Mouse (Mus musculus): ENCODE measurements around the gene A930017K11Rik. TPM values are rescaled to one million over a fixed set of nuclear protein-coding genes. Genes with fewer than 3 reads are reported as not detected.

A930017K11Rik gene
- polyA plus RNA-seq, 1 experiment from 2014 or later = 0.13 TPM

GRCm38 (mm10) chr17:25911816-25912215 is 40.5 kb downstream of the A930017K11Rik start:
- Histone ChIP-seq H3K27ac (ENCODE audit: low read length) (no peak overlapping the region), H3K4me2 (ENCODE audit: low read depth, low read length) (no peak overlapping the region), H3K36me3 (ENCODE audit: control insufficient read depth, insufficient read depth) (no peaks in the 10 kb centered on the region), H3K9me3 (replicated peaks; ENCODE audit: control insufficient read depth, low read length) (no peaks in the 10 kb centered on the region), H3K27me3 (ENCODE audit: control insufficient read depth, insufficient read depth, low read depth, low read length) (no peaks in the 10 kb centered on the region), H3K9ac (ENCODE audit: low read depth, low read length) (no peak overlapping the region), H3K4me3 (ENCODE audit: low read depth, low read length) (no peak overlapping the region), H3K4me1 (ENCODE audit: control insufficient read depth, low read depth, low read length) (peaks cover 16% of the 10 kb centered on the region)
- ATAC-seq (ENCODE audit: low read depth) = no peak
- 64% methylated on average over 4 of the region's 4 CpGs for WGBS (ENCODE audit: insufficient replicate concordance)

GRCm38 (mm10) chr17:25907640-25908039 is 44.7 kb downstream of the A930017K11Rik start:
- no peaks in the 10 kb centered on the region for H3K9me3 ChIP-seq (replicated peaks; ENCODE audit: control insufficient read depth, low read length)
- no peaks in the 10 kb centered on the region; the same call in 1 of the 2 replicates for H3K4me1 ChIP-seq (ENCODE audit: control insufficient read depth, low read depth, low read length)
- H3K4me3 ChIP-seq (ENCODE audit: low read depth, low read length) = no peak overlapping the region
- H3K27me3 ChIP-seq (ENCODE audit: control insufficient read depth, insufficient read depth, low read depth, low read length) = no peaks in the 10 kb centered on the region
- no peak overlapping the region for H3K9ac ChIP-seq (ENCODE audit: low read depth, low read length)
- H3K36me3 ChIP-seq (ENCODE audit: control insufficient read depth, insufficient read depth) = no peaks in the 10 kb centered on the region
- no peak for ATAC-seq (ENCODE audit: low read depth)
- no peak overlapping the region for H3K4me2 ChIP-seq (ENCODE audit: low read depth, low read length)
- no peak overlapping the region for H3K27ac ChIP-seq (ENCODE audit: low read length)
- 62% methylated on average over 2 of the region's 2 CpGs for WGBS (ENCODE audit: insufficient replicate concordance)

GRCm38 (mm10) chr17:25903061-25903460 is 49.3 kb downstream of the A930017K11Rik start:
- Histone ChIP-seq H3K4me1 (ENCODE audit: control insufficient read depth, low read depth, low read length) (no peaks in the 10 kb centered on the region; the same call in 1 of the 2 replicates), H3K36me3 (ENCODE audit: control insufficient read depth, insufficient read depth) (peaks cover 6% of the 10 kb centered on the region; the same call in 1 of the 2 replicates), H3K9me3 (replicated peaks; ENCODE audit: control insufficient read depth, low read length) (no peaks in the 10 kb centered on the region), H3K27ac (ENCODE audit: low read length) (no peak overlapping the region), H3K27me3 (ENCODE audit: control insufficient read depth, insufficient read depth, low read depth, low read length) (no peaks in the 10 kb centered on the region), H3K4me2 (ENCODE audit: low read depth, low read length) (no peak overlapping the region), H3K9ac (ENCODE audit: low read depth, low read length) (no peak overlapping the region), H3K4me3 (ENCODE audit: low read depth, low read length) (no peak overlapping the region)
- 52% methylated on average over 3 of the region's 3 CpGs for WGBS (ENCODE audit: insufficient replicate concordance)
- ATAC-seq (ENCODE audit: low read depth) = no peak

GRCm38 (mm10) chr17:25900193-25900592 is 52.2 kb downstream of the A930017K11Rik start:
- H3K4me3 ChIP-seq (ENCODE audit: low read depth, low read length) = no peak overlapping the region
- H3K9me3 ChIP-seq (replicated peaks; ENCODE audit: control insufficient read depth, low read length) = no peaks in the 10 kb centered on the region
- H3K27me3 ChIP-seq (ENCODE audit: control insufficient read depth, insufficient read depth, low read depth, low read length) = no peaks in the 10 kb centered on the region
- no peak overlapping the region for H3K4me2 ChIP-seq (ENCODE audit: low read depth, low read length)
- H3K27ac ChIP-seq (ENCODE audit: low read length) = no peak overlapping the region
- H3K4me1 ChIP-seq (ENCODE audit: control insufficient read depth, low read depth, low read length) = peaks cover 6% of the 10 kb centered on the region; the same call in 1 of the 2 replicates
- no peak overlapping the region for H3K9ac ChIP-seq (ENCODE audit: low read depth, low read length)
- H3K36me3 ChIP-seq (ENCODE audit: control insufficient read depth, insufficient read depth) = peaks cover 6% of the 10 kb centered on the region; the same call in 1 of the 2 replicates
- no peak for ATAC-seq (ENCODE audit: low read depth)
- 59% methylated on average over 1 of the region's 1 CpGs for WGBS (ENCODE audit: insufficient replicate concordance)

Other genes with a start within 250 kb of the A930017K11Rik start
- not detected in 2 replicates for gene Gng13, start 235.4 kb downstream of the A930017K11Rik start, polyA plus RNA-seq (2015; fragmentation: Nextera tagmentation; extraction: Ambion mirVana)
- gene Chtf18, start 225.1 kb downstream of the A930017K11Rik start, polyA plus RNA-seq (2015; fragmentation: Nextera tagmentation; extraction: Ambion mirVana) = 16.3 and 18.0 TPM in 2 replicates
- gene Rpusd1, start 224.9 kb downstream of the A930017K11Rik start, polyA plus RNA-seq (2015; fragmentation: Nextera tagmentation; extraction: Ambion mirVana) = 5.2 TPM in 2 replicates
- gene Mslnl, start 216.5 kb downstream of the A930017K11Rik start, polyA plus RNA-seq (2015; fragmentation: Nextera tagmentation; extraction: Ambion mirVana) = not detected in 2 replicates
- 2.8 and 3.4 TPM in 2 replicates for gene Msln, start 198.2 kb downstream of the A930017K11Rik start, polyA plus RNA-seq (2015; fragmentation: Nextera tagmentation; extraction: Ambion mirVana)
- gene Narfl, start 178.8 kb downstream of the A930017K11Rik start, polyA plus RNA-seq (2015; fragmentation: Nextera tagmentation; extraction: Ambion mirVana) = 12.1 and 13.8 TPM in 2 replicates
- gene Haghl, start 166.9 kb downstream of the A930017K11Rik start, polyA plus RNA-seq (2015; fragmentation: Nextera tagmentation; extraction: Ambion mirVana) = 6.9 and 7.0 TPM in 2 replicates
- gene Ccdc78, start 166.0 kb downstream of the A930017K11Rik start, polyA plus RNA-seq (2015; fragmentation: Nextera tagmentation; extraction: Ambion mirVana) = 0.04 and 0.07 TPM in 2 replicates
- 54.1 and 57.1 TPM in 2 replicates for gene Fam173a, start 159.7 kb downstream of the A930017K11Rik start, polyA plus RNA-seq (2015; fragmentation: Nextera tagmentation; extraction: Ambion mirVana)
- gene AC134908.4, start 156.9 kb downstream of the A930017K11Rik start, polyA plus RNA-seq (2015; fragmentation: Nextera tagmentation; extraction: Ambion mirVana) = not detected in 2 replicates
- gene Metrn, start 155.4 kb downstream of the A930017K11Rik start, polyA plus RNA-seq (2015; fragmentation: Nextera tagmentation; extraction: Ambion mirVana) = 11.8 and 12.1 TPM in 2 replicates
- 0.09 and 0.17 TPM in 2 replicates for gene Fbxl16, start 143.5 kb downstream of the A930017K11Rik start, polyA plus RNA-seq (2015; fragmentation: Nextera tagmentation; extraction: Ambion mirVana)
- gene Wdr24, start 128.9 kb downstream of the A930017K11Rik start, polyA plus RNA-seq (2015; fragmentation: Nextera tagmentation; extraction: Ambion mirVana) = 10.8 and 11.6 TPM in 2 replicates
- 20.7 and 23.5 TPM in 2 replicates for gene Jmjd8, start 123.7 kb downstream of the A930017K11Rik start, polyA plus RNA-seq (2015; fragmentation: Nextera tagmentation; extraction: Ambion mirVana)
- 106 and 112 TPM in 2 replicates for gene Stub1, start 119.2 kb downstream of the A930017K11Rik start, polyA plus RNA-seq (2015; fragmentation: Nextera tagmentation; extraction: Ambion mirVana)
- 0.30 and 0.45 TPM in 2 replicates for gene Rhbdl1, start 115.3 kb downstream of the A930017K11Rik start, polyA plus RNA-seq (2015; fragmentation: Nextera tagmentation; extraction: Ambion mirVana)
- gene Gm20683, start 110.8 kb downstream of the A930017K11Rik start, polyA plus RNA-seq (2015; fragmentation: Nextera tagmentation; extraction: Ambion mirVana) = 0.64 and 0.65 TPM in 2 replicates
- 11.4 and 12.3 TPM in 2 replicates for gene Rhot2, start 107.7 kb downstream of the A930017K11Rik start, polyA plus RNA-seq (2015; fragmentation: Nextera tagmentation; extraction: Ambion mirVana)
- gene Wdr90, start 91.1 kb downstream of the A930017K11Rik start, polyA plus RNA-seq (2015; fragmentation: Nextera tagmentation; extraction: Ambion mirVana) = 7.2 and 7.8 TPM in 2 replicates
- gene Mcrip2, start 83.8 kb downstream of the A930017K11Rik start, polyA plus RNA-seq (2015; fragmentation: Nextera tagmentation; extraction: Ambion mirVana) = 32.8 and 37.0 TPM in 2 replicates
- 47.8 and 50.5 TPM in 2 replicates for gene Mettl26, start 77.5 kb downstream of the A930017K11Rik start, polyA plus RNA-seq (2015; fragmentation: Nextera tagmentation; extraction: Ambion mirVana)
- gene Wfikkn1, start 71.7 kb downstream of the A930017K11Rik start, polyA plus RNA-seq (2015; fragmentation: Nextera tagmentation; extraction: Ambion mirVana) = 0.30 and 0.42 TPM in 2 replicates
- gene Rab40c, start 32.8 kb downstream of the A930017K11Rik start, polyA plus RNA-seq (2015; fragmentation: Nextera tagmentation; extraction: Ambion mirVana) = 6.2 and 7.0 TPM in 2 replicates
- 147 and 154 TPM in 2 replicates for gene Pigq, start 7.6 kb downstream of the A930017K11Rik start, polyA plus RNA-seq (2015; fragmentation: Nextera tagmentation; extraction: Ambion mirVana)
- 6.8 and 7.8 TPM in 2 replicates for gene Nhlrc4, start 7.6 kb downstream of the A930017K11Rik start, polyA plus RNA-seq (2015; fragmentation: Nextera tagmentation; extraction: Ambion mirVana)
- gene Capn15, start 33.2 kb upstream of the A930017K11Rik start, polyA plus RNA-seq (2015; fragmentation: Nextera tagmentation; extraction: Ambion mirVana) = 8.0 and 9.9 TPM in 2 replicates
- 1.4 and 1.7 TPM in 2 replicates for gene Rab11fip3, start 117.0 kb upstream of the A930017K11Rik start, polyA plus RNA-seq (2015; fragmentation: Nextera tagmentation; extraction: Ambion mirVana)
- gene Decr2, start 137.8 kb upstream of the A930017K11Rik start, polyA plus RNA-seq (2015; fragmentation: Nextera tagmentation; extraction: Ambion mirVana) = 21.2 and 26.3 TPM in 2 replicates
- 30.1 and 30.9 TPM in 2 replicates for gene Nme4, start 143.0 kb upstream of the A930017K11Rik start, polyA plus RNA-seq (2015; fragmentation: Nextera tagmentation; extraction: Ambion mirVana)
- gene Tmem8, start 160.7 kb upstream of the A930017K11Rik start, polyA plus RNA-seq (2015; fragmentation: Nextera tagmentation; extraction: Ambion mirVana) = 1.2 and 1.6 TPM in 2 replicates
- gene Mrpl28, start 170.9 kb upstream of the A930017K11Rik start, polyA plus RNA-seq (2015; fragmentation: Nextera tagmentation; extraction: Ambion mirVana) = 106 and 117 TPM in 2 replicates
- gene Axin1, start 186.1 kb upstream of the A930017K11Rik start, polyA plus RNA-seq (2015; fragmentation: Nextera tagmentation; extraction: Ambion mirVana) = 2.3 and 2.6 TPM in 2 replicates
- 55.6 and 65.1 TPM in 2 replicates for gene Pdia2, start 246.5 kb upstream of the A930017K11Rik start, polyA plus RNA-seq (2015; fragmentation: Nextera tagmentation; extraction: Ambion mirVana)

Data from liver, embryonic 16.5 days (tissue).